Mouse (Mus musculus) splenic B cell, adult 2 months (primary cell): ENCODE results near the gene Trappc13.

ENCODE experiments used
- DNase-seq: peaks from one replicate; pipeline ENCODE4 v3.0.0-alpha.2; 2011; ENCODE audit warnings: low read depth, low spot score
- H3K27me3 ChIP-seq: 2 replicates; pipeline ENCODE4 v1.6.1; 2012; ENCODE audit warnings: mild to moderate bottlenecking, low read length, moderate library complexity, mixed read lengths; ENCODE audit not compliant: control insufficient read depth, poor library complexity, insufficient read depth, severe bottlenecking
- H3K36me3 ChIP-seq: 2 replicates; pipeline ENCODE4 v1.6.1; 2012; ENCODE audit warnings: mild to moderate bottlenecking, low read length, moderate library complexity, mixed read lengths; ENCODE audit not compliant: control insufficient read depth, poor library complexity, insufficient read depth, severe bottlenecking

Trappc13 gene

DNA sequence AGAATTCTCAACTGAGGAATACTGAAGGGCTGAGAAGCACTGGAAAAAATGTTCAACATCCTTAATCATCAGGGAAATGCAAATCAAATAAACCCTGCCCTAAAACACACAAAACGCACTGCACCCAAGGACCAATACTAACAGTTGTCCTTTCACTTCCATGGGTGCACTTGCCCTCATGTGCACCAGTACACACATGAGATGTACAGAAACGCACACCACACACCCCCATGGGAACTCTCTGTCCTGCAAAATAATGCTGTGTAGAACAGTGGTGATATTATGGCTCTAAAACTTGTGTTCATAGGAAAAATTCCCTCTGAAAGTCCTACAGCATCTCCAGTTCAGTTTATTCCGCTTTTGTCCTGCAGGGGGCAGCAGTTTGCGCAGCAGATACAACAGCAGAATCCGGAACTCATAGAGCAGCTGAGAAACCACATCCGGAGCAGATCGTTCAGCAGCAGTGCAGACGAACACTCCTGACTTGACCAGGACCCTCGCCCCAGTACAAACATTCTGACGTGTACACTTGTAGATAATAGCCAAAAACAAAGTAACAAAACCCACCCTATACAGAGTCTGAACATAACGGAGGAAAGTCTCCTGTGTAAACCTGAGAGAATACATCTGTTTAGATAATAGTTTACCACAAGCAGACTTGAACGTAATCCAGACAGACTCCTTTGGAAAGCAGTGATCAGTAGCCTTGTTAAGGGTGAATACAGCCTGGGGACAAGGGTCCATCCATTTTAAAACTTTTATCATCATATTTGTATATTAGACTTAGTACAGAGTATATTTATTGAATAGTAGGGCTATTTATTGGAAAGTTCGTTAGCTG is 38.7 kb downstream of the Trappc13 start:
- peak; percentile 88 for DNase-seq
- no peaks in the 10 kb centered on the region for H3K27me3 ChIP-seq
- H3K36me3 ChIP-seq = peaks cover 4% of the 10 kb centered on the region

DNA sequence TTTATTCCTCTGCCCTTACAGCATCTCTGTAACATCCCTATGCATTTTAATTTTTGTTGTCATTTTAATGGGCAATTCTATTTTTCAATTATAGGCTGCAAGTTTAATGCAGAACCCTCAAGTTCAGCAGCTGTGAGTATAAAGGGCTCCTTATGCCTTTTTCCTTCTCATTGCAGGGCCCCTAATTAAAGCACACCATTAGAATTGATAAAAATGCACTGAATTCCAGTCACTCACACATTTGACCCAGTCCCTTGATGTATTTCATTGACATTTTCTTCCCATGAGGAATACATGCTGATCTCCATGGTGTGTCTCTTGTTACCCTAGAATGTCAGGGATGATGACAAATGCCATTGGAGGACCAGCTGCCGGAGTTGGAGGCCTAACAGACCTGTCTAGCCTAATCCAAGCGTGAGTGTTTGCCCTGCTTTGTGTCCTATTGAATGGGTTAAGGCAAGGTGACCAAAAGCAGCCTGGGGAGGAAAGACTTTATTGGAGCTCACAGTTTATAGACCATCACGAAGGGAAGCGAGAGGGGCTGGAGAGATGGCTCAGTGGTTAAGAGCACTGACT is 43.7 kb downstream of the Trappc13 start:
- DNase-seq = no peak
- no peaks in the 10 kb centered on the region for H3K27me3 ChIP-seq
- H3K36me3 ChIP-seq = no peaks in the 10 kb centered on the region

DNA sequence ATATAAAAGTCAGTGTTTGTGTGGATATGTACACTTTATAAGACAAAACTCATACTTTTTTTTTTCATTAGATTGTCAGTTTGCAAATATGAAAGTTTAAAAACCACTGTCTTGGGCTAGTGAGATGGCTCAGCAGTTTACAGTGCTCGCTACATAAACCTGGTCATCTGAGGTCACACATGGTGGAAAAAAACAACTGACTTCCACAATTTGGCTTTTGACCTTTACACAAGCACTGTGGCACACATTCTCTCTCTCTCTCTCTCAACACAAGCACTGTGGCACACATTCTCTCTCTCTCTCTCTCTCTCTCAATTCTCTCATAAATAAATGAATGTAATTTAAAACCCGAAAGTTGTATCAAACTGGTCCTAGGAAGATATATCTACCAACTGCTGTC is 45.7 kb downstream of the Trappc13 start:
- no peak for DNase-seq
- Histone ChIP-seq H3K27me3 (no peaks in the 10 kb centered on the region), H3K36me3 (no peaks in the 10 kb centered on the region)

DNA sequence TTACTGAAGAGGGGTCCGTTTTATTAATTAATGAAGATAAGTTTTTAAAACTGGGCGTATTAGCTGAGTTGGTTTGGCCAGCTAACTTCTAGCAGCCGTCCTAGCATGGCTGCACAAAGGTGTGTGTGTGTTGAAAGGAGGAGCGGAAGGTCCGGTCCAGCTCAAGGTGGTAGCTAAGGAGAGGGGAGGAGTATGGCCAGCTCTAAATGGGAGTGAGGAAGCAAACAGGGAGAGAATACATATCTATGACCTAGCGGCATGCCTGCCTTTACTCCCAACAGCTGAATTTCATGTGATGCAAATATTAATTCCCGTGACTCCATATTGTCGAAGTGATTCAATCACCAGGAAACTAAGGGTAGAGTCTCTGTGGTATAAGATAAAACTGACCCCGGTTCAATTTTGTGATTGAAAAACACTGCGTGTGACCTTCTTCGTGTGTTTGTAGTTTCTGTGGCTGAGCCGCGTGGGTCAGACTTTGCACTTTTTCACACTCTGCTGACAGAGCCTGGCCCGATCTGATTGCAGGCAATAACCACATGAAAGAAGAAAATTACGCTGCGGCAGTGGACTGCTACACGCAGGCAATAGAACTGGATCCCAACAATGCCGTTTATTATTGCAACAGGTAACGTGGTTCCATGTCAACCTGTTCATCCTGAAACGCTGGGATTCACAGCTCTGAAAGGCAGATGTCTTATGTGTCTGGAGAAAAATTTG is 54.4 kb downstream of the Trappc13 start:
- H3K36me3 ChIP-seq = no peaks in the 10 kb centered on the region
- H3K27me3 ChIP-seq = no peaks in the 10 kb centered on the region
- DNase-seq = no peak

DNA sequence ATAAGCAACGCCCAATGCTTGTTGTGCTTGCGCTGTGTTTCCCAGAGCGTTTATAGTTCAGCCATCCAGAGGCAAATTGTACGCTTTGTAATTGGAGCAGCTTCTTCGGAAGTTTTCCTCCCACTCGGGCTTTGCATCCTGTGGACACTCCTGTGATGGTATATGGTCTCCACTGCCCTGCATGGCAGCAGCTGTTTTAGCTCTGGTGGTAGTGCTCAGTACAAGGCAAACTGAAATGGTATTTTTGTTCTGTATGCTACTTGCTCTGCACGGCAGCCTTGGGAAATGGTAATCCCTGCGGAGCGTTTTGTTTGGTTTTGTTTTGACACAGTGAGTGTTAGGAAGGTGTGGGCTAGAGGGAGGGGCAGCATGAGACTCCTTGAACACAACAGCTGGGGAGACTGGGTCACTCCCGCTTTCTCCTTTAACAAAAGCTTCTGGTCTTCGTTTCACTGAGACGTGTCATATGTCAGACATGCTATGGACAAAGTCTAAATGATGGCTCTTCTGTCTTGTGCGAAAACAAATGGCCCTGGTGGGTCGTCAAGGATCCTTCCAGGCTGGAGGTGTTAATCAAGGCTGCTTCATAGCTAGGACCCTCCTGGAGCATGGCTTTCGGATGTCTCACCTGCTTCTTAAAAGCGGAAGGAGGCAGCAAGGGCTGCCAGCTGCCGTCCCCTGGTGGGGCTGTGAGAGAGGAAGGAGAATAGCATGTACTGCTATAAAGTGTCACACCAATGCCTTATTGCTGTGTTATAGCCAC is 56.0 kb downstream of the Trappc13 start:
- no peak for DNase-seq
- no peaks in the 10 kb centered on the region for H3K27me3 ChIP-seq
- H3K36me3 ChIP-seq = no peaks in the 10 kb centered on the region

DNA sequence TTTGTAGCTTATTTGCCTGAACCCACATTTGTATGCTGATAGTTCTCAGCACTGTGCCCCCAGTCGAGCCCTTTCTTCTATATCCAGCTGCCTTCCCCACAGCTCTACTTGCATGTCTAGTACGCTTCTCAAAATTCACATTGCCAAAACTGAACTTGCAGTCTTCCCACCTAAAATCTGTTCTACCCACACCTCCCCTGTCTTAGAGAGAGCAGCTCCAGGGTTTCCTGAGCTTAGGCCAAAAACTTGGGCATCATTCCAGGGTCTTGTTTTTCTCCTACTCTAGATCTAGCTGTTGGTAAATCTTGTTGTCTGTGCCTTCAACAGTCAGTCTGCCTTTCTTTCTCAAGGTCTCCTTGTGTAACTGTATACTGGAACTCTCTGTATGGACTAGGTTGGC is 63.4 kb downstream of the Trappc13 start:
- Histone ChIP-seq H3K36me3 (no peaks in the 10 kb centered on the region), H3K27me3 (peaks cover 2% of the 10 kb centered on the region; the same call in 1 of the 2 replicates)
- DNase-seq = no peak

DNA sequence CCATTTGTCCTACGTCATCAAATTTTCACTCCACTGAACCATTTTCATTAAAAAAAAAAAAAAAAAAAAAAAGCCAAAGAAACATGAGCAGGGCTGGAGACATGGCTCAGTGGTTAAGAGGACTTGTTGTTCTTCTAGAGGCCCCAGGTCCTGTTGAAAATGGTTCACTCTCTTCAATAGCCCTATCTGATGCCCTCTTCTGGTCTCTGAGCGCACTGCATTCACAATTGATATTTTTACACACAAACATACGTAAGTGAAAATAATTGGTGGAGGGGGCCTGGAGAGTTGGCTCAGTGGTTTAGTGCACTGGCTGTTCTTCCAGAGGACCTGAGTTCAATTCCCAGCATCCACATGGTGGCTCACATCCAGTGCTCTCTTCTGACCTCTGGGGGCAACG is 64.5 kb downstream of the Trappc13 start:
- no peaks in the 10 kb centered on the region for H3K36me3 ChIP-seq
- peaks cover 2% of the 10 kb centered on the region; the same call in 1 of the 2 replicates for H3K27me3 ChIP-seq
- peak; percentile 59 for DNase-seq

DNA sequence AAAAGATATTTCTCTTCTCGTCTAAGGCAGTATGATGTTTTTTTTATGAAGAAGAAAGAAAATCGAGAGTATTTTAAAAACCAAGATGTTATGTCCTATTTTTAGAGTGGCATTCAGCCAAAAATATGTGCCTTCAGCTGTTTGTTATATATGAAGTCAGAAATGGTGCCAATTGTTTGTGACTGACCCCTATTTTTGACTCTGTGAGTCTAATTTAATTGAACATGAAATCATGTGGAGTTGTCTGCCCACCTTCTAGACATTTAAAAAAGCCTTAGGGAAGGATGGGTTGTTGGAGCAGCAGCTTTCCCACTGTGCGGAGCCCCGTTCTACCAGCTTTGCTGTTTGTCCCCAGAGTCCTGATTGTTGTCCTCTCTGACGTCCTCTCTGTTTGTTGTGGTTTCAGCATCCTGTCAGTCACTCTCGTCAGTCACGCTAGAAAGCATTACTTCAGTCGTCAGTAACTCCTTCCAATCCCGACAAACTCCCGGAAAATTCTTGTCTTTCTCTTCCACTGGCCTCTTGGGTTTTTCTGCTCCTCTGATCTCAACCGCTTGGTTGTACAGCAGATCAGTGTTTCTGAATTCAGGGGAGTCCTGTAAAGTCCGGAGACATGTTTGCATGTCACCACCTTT is 65.9 kb downstream of the Trappc13 start:
- DNase-seq = peak; percentile 21
- Histone ChIP-seq H3K27me3 (peaks cover 2% of the 10 kb centered on the region; the same call in 1 of the 2 replicates), H3K36me3 (no peaks in the 10 kb centered on the region)

DNA sequence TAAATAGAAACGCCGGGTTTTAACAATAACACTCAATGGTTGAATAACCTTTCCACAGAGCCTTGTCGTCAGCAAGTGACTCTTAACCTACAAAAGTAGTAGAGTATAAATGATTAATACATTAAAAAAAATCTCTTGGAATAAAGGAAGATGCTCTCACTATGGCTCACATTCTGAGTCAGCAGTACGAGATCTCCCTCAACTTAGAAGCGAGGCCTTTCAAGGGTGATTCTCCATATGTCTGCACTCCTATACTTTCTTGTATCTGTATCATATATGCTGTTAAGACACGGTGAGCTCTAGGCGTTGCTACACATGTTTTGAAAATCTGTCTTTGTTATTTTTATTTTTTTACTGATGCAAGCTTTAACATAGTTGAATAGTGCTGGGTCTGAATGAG is 67.7 kb downstream of the Trappc13 start:
- peaks cover 2% of the 10 kb centered on the region; the same call in 1 of the 2 replicates for H3K27me3 ChIP-seq
- H3K36me3 ChIP-seq = no peaks in the 10 kb centered on the region
- DNase-seq = no peak

DNA sequence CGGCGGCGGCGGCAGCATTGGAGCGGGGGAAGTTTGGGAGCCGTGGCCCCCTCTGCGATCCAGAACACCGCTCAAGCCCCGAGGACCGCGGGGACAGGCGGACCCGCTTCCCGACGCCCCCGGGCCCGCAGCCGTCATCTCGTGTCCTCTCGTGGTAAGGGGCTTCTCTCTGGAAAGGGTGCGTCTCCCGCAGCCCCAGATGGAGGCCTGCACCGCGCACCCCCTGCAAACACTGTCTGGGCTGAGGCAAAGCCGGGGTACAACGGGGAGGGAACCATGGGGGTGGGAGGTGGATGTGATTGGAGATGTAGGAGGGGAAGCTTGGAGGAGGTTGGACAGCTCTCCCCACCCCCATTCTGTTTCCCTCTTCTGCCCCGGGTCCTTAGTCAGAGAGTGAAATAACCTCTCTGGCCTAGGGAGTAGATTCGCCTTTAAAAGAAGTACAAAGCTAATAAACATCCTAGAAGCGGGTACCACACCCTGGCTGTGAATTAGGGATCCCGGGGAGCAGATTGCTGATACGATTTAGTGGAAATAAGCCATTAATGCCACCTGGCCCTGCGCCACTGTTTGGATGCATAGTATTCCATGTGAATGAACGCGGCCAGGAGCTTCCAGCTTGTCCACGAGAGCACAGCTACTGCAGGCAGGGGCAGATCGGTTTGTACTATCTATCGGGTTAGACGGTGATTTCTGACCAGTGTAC is 68.3 kb downstream of the Trappc13 start:
- Histone ChIP-seq H3K36me3 (no peaks in the 10 kb centered on the region), H3K27me3 (peaks cover 2% of the 10 kb centered on the region; the same call in 1 of the 2 replicates)
- DNase-seq = peak; percentile 37

DNA sequence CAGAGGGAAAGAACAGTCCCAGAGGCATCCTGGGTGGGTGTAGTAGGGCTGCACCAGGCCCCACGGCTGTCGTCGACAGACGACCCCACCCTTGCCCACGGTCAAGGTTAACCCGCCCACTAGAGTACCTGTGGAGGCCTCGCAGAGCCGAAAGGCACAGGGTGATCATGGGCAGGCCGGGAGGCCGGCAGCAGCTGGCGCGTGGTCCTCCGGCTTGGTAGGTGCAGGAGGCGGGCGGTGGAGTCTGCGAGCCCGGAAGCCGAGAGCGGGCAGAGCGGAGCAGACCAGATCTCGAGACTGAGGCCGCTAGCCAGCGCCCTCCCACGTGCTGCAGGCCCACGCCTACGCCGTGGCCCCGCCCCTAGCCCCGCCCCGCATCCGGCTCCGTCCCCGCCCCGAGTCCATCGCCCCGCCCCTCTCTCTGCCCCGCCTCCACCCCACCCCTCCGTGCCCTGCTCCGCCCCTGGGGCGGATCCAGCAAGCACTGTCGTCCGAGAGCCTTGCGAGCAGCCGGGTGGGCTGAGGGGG is 68.9 kb downstream of the Trappc13 start, which contains the start of the genes Nln and Sgtb:
TSS of gene Nln (minus strand) at position 327 of the 528 bp plus-strand sequence.
TSS of gene Sgtb (plus strand) at position 454 of the 528 bp plus-strand sequence.
- peak; percentile 92 for DNase-seq

DNA sequence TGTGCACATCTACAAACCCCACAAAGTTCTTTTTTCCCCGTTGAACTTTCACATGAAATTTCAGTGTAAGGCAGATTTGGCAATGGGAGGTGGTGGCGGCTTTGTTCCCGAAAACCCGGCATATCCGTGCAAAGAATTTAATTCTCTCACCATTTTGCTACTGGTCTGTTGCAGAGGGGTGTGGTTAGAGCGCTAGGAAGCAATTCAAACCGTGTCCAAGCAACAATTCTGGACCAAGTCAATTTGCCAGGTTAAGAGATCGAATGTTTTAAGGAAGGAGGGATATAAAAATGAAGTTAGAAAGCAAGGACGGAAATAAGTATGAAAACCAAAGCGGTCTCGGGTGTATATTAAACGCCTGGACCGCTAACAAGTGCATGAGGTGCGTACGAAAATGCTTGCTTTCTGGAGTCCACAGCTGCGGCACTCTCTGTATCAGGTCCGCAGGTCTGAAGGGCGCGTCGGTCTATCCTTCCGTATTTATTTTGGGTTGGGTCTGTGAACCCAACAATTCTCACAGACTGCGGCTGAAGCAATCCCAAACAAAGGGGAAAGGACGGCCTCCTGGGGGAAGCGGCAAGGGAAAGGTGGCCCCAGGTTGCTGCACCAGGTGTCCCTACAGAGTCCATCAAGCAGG is 69.5 kb downstream of the Trappc13 start:
- Histone ChIP-seq H3K36me3 (no peaks in the 10 kb centered on the region), H3K27me3 (peaks cover 2% of the 10 kb centered on the region; the same call in 1 of the 2 replicates)
- DNase-seq = no peak

More for the DNA sequence above, 68.9 kb downstream of the Trappc13 start, which contains the start of the genes Nln and Sgtb:
- Histone ChIP-seq H3K27me3 (peaks cover 2% of the 10 kb centered on the region; the same call in 1 of the 2 replicates), H3K36me3 (no peaks in the 10 kb centered on the region)
